Mouse (Mus musculus) MEL (cell line): ENCODE measurements around the gene Hps5. TPM values are rescaled to one million over a fixed set of nuclear protein-coding genes. Genes with fewer than 3 reads are reported as not detected.

Experiments
- DNase-seq: peaks from one replicate; pipeline ENCODE4 v3.0.0; 2011; ENCODE audit warnings: low read depth, low spot score
- H3K27ac ChIP-seq: 2 replicates; pipeline ENCODE4 v1.5.1; 2012; ENCODE audit warnings: low read depth, mild to moderate bottlenecking, control low read depth, low read length, moderate library complexity; ENCODE audit not compliant: control insufficient read depth
- H3K27me3 ChIP-seq, 2 experiments: fragments of 150-350 bp in 1 of 2; sonication (generic) in 1 of 2; 2 replicates each; pipeline ENCODE4 v1.6.1; 2012; ENCODE audit warnings: low read length in 2 of 2, mild to moderate bottlenecking in 2 of 2, improper control_type of control experiment in 1 of 2, moderate library complexity in 1 of 2; ENCODE audit not compliant: insufficient read depth in 2 of 2, control insufficient read depth in 1 of 2
- H3K36me3 ChIP-seq, 2 experiments: 2 replicates each; pipeline ENCODE4 v1.6.1; 2012 to 2014; ENCODE audit warnings: low read length in 2 of 2, improper control_type of control experiment in 1 of 2, inconsistent platforms in 1 of 2, mild to moderate bottlenecking in 1 of 2; ENCODE audit not compliant: insufficient read depth in 2 of 2, control insufficient read depth in 1 of 2
- H3K4me1 ChIP-seq, 2 experiments: fragments of 150-350 bp in 1 of 2; sonication (generic) in 1 of 2; 2 replicates each; pipeline ENCODE4 v1.6.1; 2012; ENCODE audit warnings: low read length in 2 of 2, improper control_type of control experiment in 1 of 2, mild to moderate bottlenecking in 1 of 2; ENCODE audit not compliant: insufficient read depth in 2 of 2, control insufficient read depth in 1 of 2
- H3K4me3 ChIP-seq, 2 experiments: fragments of 150-350 bp in 1 of 2; sonication (generic) in 1 of 2; 2 replicates each; pipeline ENCODE4 v1.5.1; 2012; ENCODE audit warnings: low read depth in 2 of 2, low read length in 2 of 2, mild to moderate bottlenecking in 2 of 2, moderate library complexity in 2 of 2, control low read depth in 1 of 2, improper control_type of control experiment in 1 of 2; ENCODE audit not compliant: control insufficient read depth in 1 of 2, insufficient read depth in 1 of 2
- H3K79me2 ChIP-seq: 2 replicates; pipeline ENCODE4 v1.6.1; 2012; ENCODE audit warnings: mild to moderate bottlenecking, low read length, moderate library complexity; ENCODE audit not compliant: control insufficient read depth, poor library complexity, insufficient read depth
- H3K9ac ChIP-seq: 2 replicates; pipeline ENCODE4 v1.6.1; 2012; ENCODE audit warnings: low read depth, mild to moderate bottlenecking, control low read depth, low read length, moderate library complexity; ENCODE audit not compliant: control insufficient read depth, poor library complexity, severe bottlenecking
- H3K9me3 ChIP-seq: fragments of 150-350 bp; sonication (generic); replicated peaks from 2 replicates; pipeline ENCODE4 v1.6.1; 2012; ENCODE audit warnings: mild to moderate bottlenecking, low read length, improper control_type of control experiment, moderate library complexity; ENCODE audit not compliant: insufficient read depth
- BHLHE40 ChIP-seq: IDR thresholded peaks from 2 replicates; pipeline ENCODE4 v1.6.1; 2012; ENCODE audit warnings: low read depth, mild to moderate bottlenecking, inconsistent platforms, low read length, improper control_type of control experiment, borderline replicate concordance
- E2F4 ChIP-seq: IDR thresholded peaks from 2 replicates; pipeline ENCODE4 v1.6.1; 2011; ENCODE audit warnings: low read depth, low read length, improper control_type of control experiment, borderline replicate concordance
- ELF1 ChIP-seq: IDR thresholded peaks from 2 replicates; pipeline ENCODE4 v1.6.1; 2014; ENCODE audit warnings: low read depth, mild to moderate bottlenecking, inconsistent platforms, low read length, improper control_type of control experiment, moderate library complexity
- ETS1 ChIP-seq: IDR thresholded peaks from 2 replicates; pipeline ENCODE4 v1.6.1; 2012; ENCODE audit warnings: low read depth, mild to moderate bottlenecking, inconsistent platforms, low read length, improper control_type of control experiment, moderate library complexity
- GATA1 ChIP-seq: IDR thresholded peaks from 2 replicates; pipeline ENCODE4 v1.6.1; 2011; ENCODE audit warnings: low read depth, low read length, improper control_type of control experiment
- JUND ChIP-seq: IDR thresholded peaks from 2 replicates; pipeline ENCODE4 v1.6.1; 2011; ENCODE audit warnings: low read depth, mild to moderate bottlenecking, improper control_type of control experiment, low read length
- MAFK ChIP-seq: IDR thresholded peaks from 2 replicates; pipeline ENCODE4 v1.6.1; 2011; ENCODE audit warnings: low read depth, mild to moderate bottlenecking, low read length, improper control_type of control experiment, borderline replicate concordance
- MAX ChIP-seq: IDR thresholded peaks from 2 replicates; pipeline ENCODE4 v1.6.1; 2011; ENCODE audit warnings: low read length, improper control_type of control experiment
- MEF2A ChIP-seq: IDR thresholded peaks from 2 replicates; pipeline ENCODE4 v1.6.1; 2014; ENCODE audit warnings: low read depth, mild to moderate bottlenecking, inconsistent platforms, low read length, improper control_type of control experiment; ENCODE audit not compliant: poor library complexity, insufficient replicate concordance, severe bottlenecking; ENCODE audit errors: extremely low read depth
- MYB ChIP-seq: IDR thresholded peaks from 2 replicates; pipeline ENCODE4 v1.6.1; 2011; ENCODE audit warnings: mild to moderate bottlenecking, low read depth, low read length, improper control_type of control experiment
- MYC ChIP-seq: IDR thresholded peaks from 2 replicates; pipeline ENCODE4 v1.6.1; 2011; ENCODE audit warnings: low read depth, mild to moderate bottlenecking, low read length, improper control_type of control experiment, moderate library complexity
- NELFE ChIP-seq: IDR thresholded peaks from 2 replicates; pipeline ENCODE4 v1.6.1; 2011; ENCODE audit warnings: low read depth, low read length, improper control_type of control experiment
- NRF1 ChIP-seq: IDR thresholded peaks from 2 replicates; pipeline ENCODE4 v1.6.1; 2014; ENCODE audit warnings: low read depth, mild to moderate bottlenecking, inconsistent platforms, low read length, improper control_type of control experiment, moderate library complexity; ENCODE audit not compliant: poor library complexity, insufficient read depth, severe bottlenecking
- POLR2A ChIP-seq, 2 experiments: IDR thresholded peaks; 2 replicates each; pipeline ENCODE4 v1.6.1; 2011 to 2012; ENCODE audit warnings: low read length in 2 of 2, mild to moderate bottlenecking in 2 of 2, control low read depth in 1 of 2, improper control_type of control experiment in 1 of 2, low read depth in 1 of 2, moderate library complexity in 1 of 2; ENCODE audit not compliant: control insufficient read depth in 1 of 2, insufficient read depth in 1 of 2, poor library complexity in 1 of 2
- POLR2AphosphoS2 ChIP-seq: IDR thresholded peaks from 2 replicates; pipeline ENCODE4 v1.6.1; 2011; ENCODE audit warnings: low read length, improper control_type of control experiment
- RCOR1 ChIP-seq: IDR thresholded peaks from 2 replicates; pipeline ENCODE4 v1.6.1; 2012; ENCODE audit warnings: low read depth, mild to moderate bottlenecking, inconsistent platforms, low read length, improper control_type of control experiment
- SIN3A ChIP-seq: IDR thresholded peaks from 2 replicates; pipeline ENCODE4 v1.6.1; 2012; ENCODE audit warnings: low read length, improper control_type of control experiment, inconsistent platforms
- TCF12 ChIP-seq: IDR thresholded peaks from 2 replicates; pipeline ENCODE4 v1.6.1; 2014; ENCODE audit warnings: low read depth, mild to moderate bottlenecking, inconsistent platforms, low read length, improper control_type of control experiment, moderate library complexity
- UBTF ChIP-seq: IDR thresholded peaks from 2 replicates; pipeline ENCODE4 v1.6.1; 2012; ENCODE audit warnings: low read depth, mild to moderate bottlenecking, inconsistent platforms, low read length, improper control_type of control experiment, moderate library complexity, borderline replicate concordance; ENCODE audit not compliant: insufficient read depth
- ZKSCAN1 ChIP-seq: IDR thresholded peaks from 2 replicates; pipeline ENCODE4 v1.6.1; 2012; ENCODE audit warnings: low read depth, mild to moderate bottlenecking, inconsistent platforms, low read length, improper control_type of control experiment, moderate library complexity
- ZMIZ1 ChIP-seq: IDR thresholded peaks from 2 replicates; pipeline ENCODE4 v1.6.1; 2012; ENCODE audit warnings: low read depth, mild to moderate bottlenecking, inconsistent platforms, low read length, improper control_type of control experiment, moderate library complexity
- polyA plus RNA-seq, 2 experiments: library from polyadenylated mRNA; stranded (reverse) in 1 of 2; unstranded in 1 of 2; fragments of >175 nt in 1 of 2; fragments of >200 nt in 1 of 2; gene quantifications; 2 replicates each; pipeline versions ENCODE4 v1.2.1 to v1.2.4; 2012; ENCODE audit warnings: low replicate concordance in 2 of 2, low read depth in 1 of 2; ENCODE audit not compliant: insufficient read length in 2 of 2, insufficient read depth in 1 of 2, missing spikeins in 1 of 2
- total RNA-seq: library from RNA; depleted of rRNA; stranded (reverse); fragments of 300-350 nt; gene quantifications from 2 replicates; pipeline ENCODE4 v1.2.3, GENCODE M21; 2012

Gene Hps5
- total and polyA plus RNA-seq, 3 experiments: 19.3 to 20.2 TPM; not detected in 1

DNA sequence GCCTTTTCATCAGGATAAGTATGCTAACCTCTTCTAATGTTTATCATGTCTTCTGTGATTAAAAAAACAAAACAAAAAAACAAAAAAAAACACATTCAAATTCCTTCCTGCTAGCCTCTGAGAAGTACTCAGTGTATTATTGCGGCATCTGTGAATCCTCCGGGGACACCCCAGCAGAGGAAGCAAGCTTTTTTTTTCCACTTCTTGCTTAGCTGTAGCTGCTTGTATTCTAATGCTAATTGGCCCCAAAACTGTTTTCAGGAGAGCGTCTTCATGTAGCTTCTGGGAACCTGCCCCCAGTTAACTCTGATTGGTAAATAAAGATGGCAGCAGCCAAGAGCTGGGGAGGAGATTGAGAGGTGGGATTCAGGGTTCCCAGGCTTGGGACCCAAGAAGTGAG, 47.4 kb downstream of the Hps5 start:
- no peak for DNase-seq
- no peak overlapping the region for H3K9ac ChIP-seq

DNA sequence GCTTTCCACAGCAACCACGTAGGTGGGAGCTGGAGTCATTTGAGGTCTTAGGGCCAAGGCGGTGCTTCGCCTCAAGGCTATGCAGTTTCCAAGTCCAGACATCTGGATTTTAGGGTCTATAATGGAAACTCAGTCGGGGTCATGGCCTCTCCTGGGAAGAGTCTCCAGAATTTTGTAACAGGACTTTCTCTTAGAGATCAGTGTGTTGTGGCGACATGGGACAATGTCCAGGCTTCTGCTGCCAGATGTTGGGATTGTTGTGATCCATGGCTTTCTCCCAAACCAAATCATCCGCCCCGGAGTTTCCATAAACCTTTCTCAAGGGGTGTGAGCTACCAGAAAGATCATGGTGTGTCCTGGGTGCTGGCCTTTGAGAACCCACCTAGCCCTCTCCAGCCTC, 49.5 kb downstream of the Hps5 start:
- H3K36me3 ChIP-seq: no peaks in the 10 kb centered on the region
- no peaks in the 10 kb centered on the region for H3K79me2 ChIP-seq
- DNase-seq: no peak
- no peak for TF ChIP-seq MAFK
- TF ChIP-seq MEF2A: no peak
- no peak for TF ChIP-seq GATA1
- no peak for TF ChIP-seq UBTF
- TF ChIP-seq ETS1: no peak
- TF ChIP-seq SIN3A: no peak
- TF ChIP-seq MYB: no peak
- no peak for TF ChIP-seq ZKSCAN1
- no peak for TF ChIP-seq ZMIZ1
- no peak for TF ChIP-seq RCOR1
- H3K4me1 ChIP-seq: no peaks in the 10 kb centered on the region
- no peak overlapping the region for H3K9ac ChIP-seq
- H3K4me3 ChIP-seq: no peak overlapping the region
- no peak overlapping the region for H3K27ac ChIP-seq
- H3K9me3 ChIP-seq: no peaks in the 10 kb centered on the region
- peaks cover 15 to 19% of the 10 kb centered on the region in 2 experiments for H3K27me3 ChIP-seq

More for the DNA sequence above, 47.4 kb downstream of the Hps5 start:
- Histone ChIP-seq H3K27me3 (peaks cover 15 to 17% of the 10 kb centered on the region in 2 experiments), H3K36me3 (no peaks in the 10 kb centered on the region), H3K9me3 (no peaks in the 10 kb centered on the region), H3K4me3 (no peak overlapping the region), H3K4me1 (no peaks in the 10 kb centered on the region), H3K27ac (no peak overlapping the region), H3K79me2 (no peaks in the 10 kb centered on the region)
- TF ChIP-seq NRF1: no peak
- no peak for TF ChIP-seq TCF12
- no peak for TF ChIP-seq MYC
- TF ChIP-seq POLR2AphosphoS2: no peak
- TF ChIP-seq RCOR1: no peak
- no peak for TF ChIP-seq E2F4
- no peak for TF ChIP-seq MAX
- no peak for TF ChIP-seq POLR2A (IDR thresholded peaks at IDR 0.05; ENCODE audit: control insufficient read depth in 1 of 2, insufficient read depth in 1 of 2, low read depth in 1 of 2, low read length in 2 of 2, poor library complexity in 1 of 2)
- no peak for TF ChIP-seq BHLHE40
- TF ChIP-seq NELFE: no peak
- no peak for TF ChIP-seq JUND
- TF ChIP-seq ELF1: no peak
- no peak for TF ChIP-seq SIN3A
